Comparison of ENCODE assay signal across 9 mouse cellular contexts in genomic region chr13:104032620-104033133, GRCm38 (mm10).
DNase-seq lines count a peak whose midpoint lies in the region; ATAC-seq and TF ChIP-seq lines count a peak whose summit lies in the region.
"Had no signal": no experiment of that assay in that cellular context is flagged by ENCODE, and none has a peak within 500 bp of the region (broad histone marks: within the 10 kb centered on the region; RNA-seq: fewer than 3 reads in every experiment).

No protein-coding gene starts in this region.

- H3K27ac ChIP-seq in MEL (ENCODE audit: control insufficient read depth, low read depth, low read length) = no peak overlapping the region
- H3K27ac ChIP-seq in heart, embryonic 12.5 days (ENCODE audit: poor library complexity, severe bottlenecking) = peak overlapping the region; percentile 89
- H3K27ac ChIP-seq in limb, embryonic 14.5 days (replicated peaks; ENCODE audit: low read depth, low read length) = 0 out of 2 replicates have a peak overlapping the region, but pooled peaks have one; percentile 55
- no peak overlapping the region for H3K27ac ChIP-seq in thymus, adult 2 months (ENCODE audit: control insufficient read depth, insufficient read depth, low read length)
- H3K27ac ChIP-seq: limb, embryonic 13.5 days had no signal

- peaks cover 28 to 42% of the 10 kb centered on the region in 2 experiments for H3K4me1 ChIP-seq in MEL (ENCODE audit: control insufficient read depth in 1 of 2, insufficient read depth in 2 of 2, low read length in 2 of 2)
- H3K4me1 ChIP-seq in heart, embryonic 12.5 days (replicated peaks) = peaks cover 49% of the 10 kb centered on the region
- peaks cover 49% of the 10 kb centered on the region for H3K4me1 ChIP-seq in limb, embryonic 14.5 days (ENCODE audit: control insufficient read depth, insufficient read depth, low read length)
- no peaks in the 10 kb centered on the region for H3K4me1 ChIP-seq in thymus, adult 2 months (replicated peaks; ENCODE audit: control insufficient read depth, insufficient read depth, low read length)

- no peak overlapping the region for H3K9ac ChIP-seq in MEL (ENCODE audit: control insufficient read depth, low read depth, low read length, poor library complexity, severe bottlenecking)
- no peak overlapping the region for H3K9ac ChIP-seq in heart, embryonic 12.5 days
- H3K9ac ChIP-seq in limb, embryonic 14.5 days (ENCODE audit: low read depth, low read length, severe bottlenecking) = no peak overlapping the region
- H3K9ac ChIP-seq: limb, embryonic 13.5 days had no signal

- H3K36me3 ChIP-seq in MEL (ENCODE audit: control insufficient read depth in 1 of 2, insufficient read depth in 2 of 2, low read length in 2 of 2) = peaks cover 0 to 37% of the 10 kb centered on the region in 2 experiments; a peak in 2 of 4 replicates
- 0 out of 2 replicates have a peak, but pooled peaks cover 2% of the 10 kb centered on the region for H3K36me3 ChIP-seq in heart, embryonic 12.5 days
- H3K36me3 ChIP-seq in limb, embryonic 14.5 days (ENCODE audit: control insufficient read depth, insufficient read depth, low read length) = no peaks in the 10 kb centered on the region; the same call in 1 of the 2 replicates
- H3K36me3 ChIP-seq in thymus, adult 2 months (ENCODE audit: control insufficient read depth, insufficient read depth, low read length) = no peaks in the 10 kb centered on the region
- H3K36me3 ChIP-seq: limb, embryonic 13.5 days had no signal

- DNase-seq in heart, adult 18-20 months = peak; percentile 27 to 42
- DNase-seq in heart, postnatal 25 days (ENCODE audit: low spot score) = no peak
- DNase-seq in MEL (ENCODE audit: low read depth, low spot score) = peak; percentile 65
- DNase-seq in limb, embryonic 14.5 days (ENCODE audit: low spot score) = peak; percentile 53
- DNase-seq in testis, postnatal 10 days (ENCODE audit: low spot score) = no peak
- DNase-seq in thymus, adult 2 months = no peak
- no peak for DNase-seq in gastrocnemius, adult 8-10 months (ENCODE audit: low spot score in 2 of 2)

- no peak overlapping the region for H3K4me2 ChIP-seq in heart, embryonic 12.5 days
- no peak overlapping the region for H3K4me2 ChIP-seq in limb, embryonic 14.5 days (replicated peaks; ENCODE audit: low read depth, low read length, severe bottlenecking)
- H3K4me2 ChIP-seq: limb, embryonic 13.5 days had no signal

- intact Hi-C loops in heart, postnatal 25 days (cut with DNase I) = no loop called here

- TF ChIP-seq CTCF in MEL (IDR thresholded peaks at IDR 0.05 in 2 of 3, conservative IDR thresholded peaks at IDR 0.05 in 1 of 3; ENCODE audit: control insufficient read depth in 1 of 3, insufficient read depth in 1 of 3, low read depth in 2 of 3, low read length in 3 of 3, poor library complexity in 1 of 3, severe bottlenecking in 1 of 3) = no peak
- no peak for TF ChIP-seq CTCF in thymus, adult 2 months (IDR thresholded peaks at IDR 0.05; ENCODE audit: borderline replicate concordance, control insufficient read depth, extremely low read depth, insufficient read depth, low read length, poor library complexity)

- 10% methylated on average over 3 of the region's 3 CpGs for WGBS in heart, embryonic 12.5 days
- WGBS in limb, embryonic 14.5 days = 42% methylated on average over 3 of the region's 3 CpGs
- WGBS in thymus, adult 2 months = 54% methylated on average over 3 of the region's 3 CpGs

- peak; percentile 72 for ATAC-seq in heart, embryonic 12.5 days (ENCODE audit: insufficient number of reproducible peaks, low FRiP score)
- no peak for ATAC-seq in limb, embryonic 14.5 days (ENCODE audit: low FRiP score, low read depth)

- TF ChIP-seq EP300 in MEL (IDR thresholded peaks at IDR 0.05; ENCODE audit: low read depth in 1 of 2, low read length in 2 of 2) = no peak

- TF ChIP-seq POLR2A in MEL (IDR thresholded peaks at IDR 0.05; ENCODE audit: control insufficient read depth in 1 of 2, insufficient read depth in 1 of 2, low read depth in 1 of 2, low read length in 2 of 2, poor library complexity in 1 of 2) = no peak
- no peak for TF ChIP-seq POLR2A in limb, embryonic 14.5 days (IDR thresholded peaks at IDR 0.05; ENCODE audit: borderline replicate concordance, extremely low read depth, insufficient read depth, insufficient read length)
- no peak for TF ChIP-seq POLR2A in thymus, adult 2 months (IDR thresholded peaks at IDR 0.05; ENCODE audit: control insufficient read depth, extremely low read depth, insufficient read depth, low read length, poor library complexity)

- TF ChIP-seq RAD21 in MEL (IDR thresholded peaks at IDR 0.05; ENCODE audit: low read depth, low read length) = no peak

- H3K9me3 ChIP-seq in MEL (replicated peaks; ENCODE audit: insufficient read depth, low read length) = no peaks in the 10 kb centered on the region
- H3K9me3 ChIP-seq in heart, embryonic 12.5 days (replicated peaks) = no peaks in the 10 kb centered on the region
- H3K9me3 ChIP-seq in limb, embryonic 14.5 days (ENCODE audit: control insufficient read depth, low read length) = no peaks in the 10 kb centered on the region
- H3K9me3 ChIP-seq: limb, embryonic 13.5 days had no signal

- H3K79me2 ChIP-seq in MEL (ENCODE audit: control insufficient read depth, insufficient read depth, low read length, poor library complexity) = no peaks in the 10 kb centered on the region

- H3K4me3 ChIP-seq in MEL (ENCODE audit: control insufficient read depth in 1 of 2, insufficient read depth in 1 of 2, low read depth in 2 of 2, low read length in 2 of 2) = no peak overlapping the region
- no peak overlapping the region for H3K4me3 ChIP-seq in heart, embryonic 12.5 days
- no peak overlapping the region for H3K4me3 ChIP-seq in limb, embryonic 14.5 days (replicated peaks; ENCODE audit: low read length)
- no peak overlapping the region for H3K4me3 ChIP-seq in thymus, adult 2 months (ENCODE audit: control insufficient read depth, insufficient read depth, low read length)
- H3K4me3 ChIP-seq: limb, embryonic 13.5 days had no signal

- no peaks in the 10 kb centered on the region for H3K27me3 ChIP-seq in MEL (ENCODE audit: control insufficient read depth in 1 of 2, insufficient read depth in 2 of 2, low read length in 2 of 2)
- no peaks in the 10 kb centered on the region for H3K27me3 ChIP-seq in heart, embryonic 12.5 days (replicated peaks)
- no peaks in the 10 kb centered on the region for H3K27me3 ChIP-seq in limb, embryonic 14.5 days (ENCODE audit: control insufficient read depth, insufficient read depth, low read length)
- no peaks in the 10 kb centered on the region for H3K27me3 ChIP-seq in thymus, adult 2 months (ENCODE audit: control insufficient read depth, insufficient read depth, low read length)

TF ChIP-seq in MEL, 35 proteins besides CTCF, POLR2A, EP300 and RAD21:
- TF ChIP-seq CHD1 (IDR thresholded peaks at IDR 0.05; ENCODE audit: low read depth, low read length) (no peak), SIN3A (IDR thresholded peaks at IDR 0.05; ENCODE audit: low read length) (no peak), TAL1 (IDR thresholded peaks at IDR 0.05; ENCODE audit: low read length) (no peak), MAX (IDR thresholded peaks at IDR 0.05; ENCODE audit: low read length) (no peak), GATA1 (IDR thresholded peaks at IDR 0.05; ENCODE audit: low read depth, low read length) (no peak), TCF12 (IDR thresholded peaks at IDR 0.05; ENCODE audit: low read depth, low read length) (no peak), ELF1 (IDR thresholded peaks at IDR 0.05; ENCODE audit: low read depth, low read length) (no peak), RCOR1 (IDR thresholded peaks at IDR 0.05; ENCODE audit: low read depth, low read length) (no peak), KAT2A (conservative IDR thresholded peaks at IDR 0.05; ENCODE audit: low read depth, low read length) (no peak), NELFE (IDR thresholded peaks at IDR 0.05; ENCODE audit: low read depth, low read length) (no peak), CHD2 (IDR thresholded peaks at IDR 0.05; ENCODE audit: low read length) (no peak)

Comparison
In these comparisons a context has a peak if more than half of its experiments do, and no peak if none do; other contexts are left out.
1. DNase-seq: peak in heart, adult 18-20 months (2 of 2), MEL (single experiment) and limb, embryonic 14.5 days (single experiment); none in heart, postnatal 25 days (single experiment), testis, postnatal 10 days (single experiment), thymus, adult 2 months (single experiment) and gastrocnemius, adult 8-10 months (0 of 2).
2. H3K27ac ChIP-seq: peak in heart, embryonic 12.5 days (single experiment) and limb, embryonic 14.5 days (single experiment); none in MEL (single experiment) and thymus, adult 2 months (single experiment).